Mouse (Mus musculus) CD4-positive naive resting alpha-beta T cell, adult 76 days (primary cell): ENCODE measurements around the gene Fscb. TPM values are rescaled to one million over a fixed set of nuclear protein-coding genes. Genes with fewer than 3 reads are reported as not detected.

Experiments used
- total RNA-seq: library from RNA; stranded (reverse); gene quantifications from one replicate; pipeline ENCODE4 v1.2.4, GENCODE M21; 2023

The Fscb gene
- not detected for total RNA-seq

GRCm38 (mm10) chr12:64474590-64474989, at the start of gene Fscb:
Gene Fscb, minus strand, starts transcription at chr12:64474690.

